Mouse (Mus musculus) embryo, embryonic 9.5 days (tissue): ENCODE results near the gene Fsip2.

Experiments used
- DNase-seq: peaks from one replicate; pipeline ENCODE4 v3.0.0-alpha.2; 2017; ENCODE audit errors: extremely low spot score

Fsip2 gene

DNA sequence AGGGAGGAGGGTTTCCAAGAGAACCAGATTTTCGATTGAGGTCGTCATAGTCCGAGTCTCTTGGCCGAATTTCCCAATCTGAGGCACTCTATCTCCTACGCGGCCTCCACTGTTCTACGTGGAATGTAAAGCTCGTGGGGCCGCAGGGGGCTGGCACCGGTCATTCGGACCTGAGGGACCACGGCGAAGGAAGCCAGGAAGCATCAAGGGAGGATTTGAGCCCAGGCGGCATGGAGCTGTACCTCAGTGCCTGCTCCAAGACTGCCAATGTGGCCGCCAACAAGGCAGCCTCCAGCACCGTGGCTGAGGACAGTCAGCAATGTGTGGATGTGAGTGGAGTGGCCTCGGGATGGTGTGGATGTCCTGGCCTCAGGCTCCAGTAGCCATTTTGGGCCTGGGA lies at the start of gene Fsip2:
Fsip2 (plus strand) TSS at position 163 of the 400 bp plus-strand sequence.
- DNase-seq, result no peak

DNA sequence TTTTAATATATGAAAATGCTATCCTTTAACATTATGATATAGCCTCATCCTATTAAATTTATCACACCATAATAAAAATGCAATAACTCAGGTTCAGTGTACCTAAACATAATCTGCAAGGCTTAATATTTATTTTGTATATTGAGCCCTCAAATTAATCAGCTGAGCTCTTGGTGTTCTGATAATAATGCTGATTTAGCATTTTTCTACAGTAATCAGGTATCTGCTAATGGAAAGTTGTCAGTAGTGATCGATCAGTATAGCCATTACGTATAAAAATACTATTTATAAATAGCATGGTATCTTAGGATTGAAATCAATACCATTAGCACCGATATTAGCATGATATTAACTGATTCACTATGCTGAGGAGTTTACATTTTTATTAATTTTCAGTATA lies 20.0 kb downstream of the Fsip2 start:
- DNase-seq, result no peak

DNA sequence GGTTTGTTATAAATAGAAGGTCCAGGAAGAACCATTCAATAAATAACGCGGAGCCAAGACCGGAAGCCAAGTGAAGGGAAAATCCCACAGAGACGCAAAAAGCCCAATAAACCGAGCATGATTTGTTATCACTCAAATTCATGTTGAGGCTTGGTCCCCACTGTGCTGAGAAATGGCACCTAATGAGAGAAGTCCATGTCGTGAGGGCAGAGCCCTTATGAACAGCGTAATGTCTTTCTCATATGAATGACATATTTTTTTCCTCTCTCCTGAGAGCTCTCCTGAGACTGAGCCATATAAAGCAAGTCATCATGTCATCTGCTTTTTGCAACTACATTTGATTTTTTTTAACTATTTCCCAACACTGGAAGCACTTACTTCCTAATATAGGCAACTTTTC lies 82.4 kb downstream of the Fsip2 start:
- DNase-seq, result no peak

DNA sequence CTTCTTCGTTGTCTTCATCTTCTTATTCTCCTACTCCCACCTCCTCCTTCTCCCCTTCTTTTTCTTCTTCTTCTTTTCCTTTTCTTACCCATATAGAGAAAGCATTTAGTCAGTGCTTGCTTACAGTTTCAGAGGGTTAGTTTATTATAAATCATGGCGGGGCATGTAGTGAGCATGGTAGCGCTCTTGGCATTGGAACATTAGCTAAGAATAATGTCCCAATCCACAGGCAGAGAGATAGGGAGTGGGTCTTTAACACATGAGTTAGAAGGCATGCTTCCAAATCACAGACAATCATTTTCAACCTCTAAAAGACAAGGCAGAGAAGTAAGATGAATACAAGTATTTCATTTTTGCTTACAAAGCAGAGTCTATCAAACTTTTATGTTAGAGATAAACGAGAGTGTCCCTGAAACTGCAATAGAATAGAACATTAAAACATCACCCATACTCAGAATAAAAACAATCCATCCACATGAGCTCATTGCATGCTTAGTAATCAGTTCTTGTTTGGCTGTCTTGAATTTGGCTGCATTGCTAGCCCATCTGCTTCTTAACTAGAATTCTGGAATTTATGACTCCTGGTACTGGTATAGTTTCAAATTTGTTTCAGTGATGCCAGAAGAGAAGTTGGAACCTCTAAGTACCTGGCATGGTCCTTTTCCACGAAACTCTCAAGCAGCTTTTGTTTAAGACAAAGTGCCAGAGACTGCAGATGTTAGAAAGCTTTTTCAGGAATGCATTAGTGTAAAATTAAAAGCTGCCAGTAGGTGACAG lies 109.7 kb downstream of the Fsip2 start:
- no peak for DNase-seq
